Mouse (Mus musculus) heart, postnatal 4 days (tissue): ENCODE data around the gene Gm49601. TPM values are rescaled to one million over a fixed set of nuclear protein-coding genes. Genes with fewer than 3 reads are reported as not detected.

Experiments
- DNase-seq: peaks from one replicate; pipeline ENCODE4 v3.0.0; 2021
- total RNA-seq, 2 experiments: library from RNA; stranded (reverse); gene quantifications; 2 replicates each; pipeline ENCODE4 v1.2.3; 2021

The Gm49601 gene
- total RNA-seq, 2 experiments from 2014 or later: 4.0 to 5.1 TPM

- DNase-seq: peak; percentile 82
Measured at GRCm38 (mm10) chr16:18629390-18630231, 3.4 kb upstream of the Gm49601 start, which contains the start of gene Sept5. Gene Sept5 (minus strand): TSS chr16:18629954.

GRCm38 (mm10) chr16:18628948-18629340, 2.7 kb upstream of the Gm49601 start:
- DNase-seq: no peak

- no peak for DNase-seq
Measured at GRCm38 (mm10) chr16:18628206-18628947, 2.1 kb upstream of the Gm49601 start.

- no peak for DNase-seq
Measured at GRCm38 (mm10) chr16:18627163-18627562, 936 bp upstream of the Gm49601 start.

- DNase-seq: no peak
Measured at GRCm38 (mm10) chr16:18625791-18626311, 376 bp downstream of the Gm49601 start.

GRCm38 (mm10) chr16:18625097-18625496, 1.1 kb downstream of the Gm49601 start:
- no peak for DNase-seq

GRCm38 (mm10) chr16:18624641-18625040, 1.6 kb downstream of the Gm49601 start:
- no peak for DNase-seq

- no peak for DNase-seq
Measured at GRCm38 (mm10) chr16:18623751-18624540, 2.3 kb downstream of the Gm49601 start.

GRCm38 (mm10) chr16:18622916-18623750, 3.1 kb downstream of the Gm49601 start:
- no peak for DNase-seq

GRCm38 (mm10) chr16:18622019-18622418, 4.2 kb downstream of the Gm49601 start, which contains the start of gene Gp1bb:
Gene Gp1bb (minus strand): TSS chr16:18622403.
- no peak for DNase-seq

- DNase-seq: peak; percentile 51
Measured at GRCm38 (mm10) chr16:18621362-18622001, 4.7 kb downstream of the Gm49601 start.

- DNase-seq: peak; percentile 46
Measured at GRCm38 (mm10) chr16:18620601-18621361, 5.4 kb downstream of the Gm49601 start.

GRCm38 (mm10) chr16:18620201-18620600, 6.0 kb downstream of the Gm49601 start:
- DNase-seq: no peak

GRCm38 (mm10) chr16:18619110-18619509, 7.1 kb downstream of the Gm49601 start:
- no peak for DNase-seq

GRCm38 (mm10) chr16:18618297-18618696, 7.9 kb downstream of the Gm49601 start:
- no peak for DNase-seq

GRCm38 (mm10) chr16:18617370-18618065, 8.7 kb downstream of the Gm49601 start:
- DNase-seq: peak; percentile 93

GRCm38 (mm10) chr16:18613301-18613700, 12.9 kb downstream of the Gm49601 start:
- DNase-seq: no peak

- DNase-seq: no peak
Measured at GRCm38 (mm10) chr16:18611752-18612151, 14.5 kb downstream of the Gm49601 start.

- no peak for DNase-seq
Measured at GRCm38 (mm10) chr16:18609099-18609498, 17.1 kb downstream of the Gm49601 start.
